Mouse (Mus musculus): ENCODE results near the gene 2210010C04Rik.

Gene 2210010C04Rik

GRCm38 (mm10) chr6:41035409-41035808 is at the start of gene 2210010C04Rik:
2210010C04Rik (minus strand) TSS chr6:41035509.
- DNase-seq (ENCODE audit: low spot score) = no peak

GRCm38 (mm10) chr6:41080121-41080520 is 44.8 kb upstream of the 2210010C04Rik start:
- no peak for DNase-seq (ENCODE audit: low spot score)

- DNase-seq (ENCODE audit: low spot score) = no peak
Measured at GRCm38 (mm10) chr6:41078539-41079303, 43.4 kb upstream of the 2210010C04Rik start.

- no peak for DNase-seq (ENCODE audit: low spot score)
Measured at GRCm38 (mm10) chr6:41075753-41076152, 40.4 kb upstream of the 2210010C04Rik start.

- DNase-seq (ENCODE audit: low spot score) = no peak
Measured at GRCm38 (mm10) chr6:41063332-41063731, 28.0 kb upstream of the 2210010C04Rik start.

- DNase-seq (ENCODE audit: low spot score) = no peak
Measured at GRCm38 (mm10) chr6:41062746-41063145, 27.4 kb upstream of the 2210010C04Rik start.

- DNase-seq (ENCODE audit: low spot score) = no peak
Measured at GRCm38 (mm10) chr6:41062081-41062480, 26.8 kb upstream of the 2210010C04Rik start.

- no peak for DNase-seq (ENCODE audit: low spot score)
Measured at GRCm38 (mm10) chr6:41061085-41061484, 25.8 kb upstream of the 2210010C04Rik start.

GRCm38 (mm10) chr6:41057653-41058052 is 22.3 kb upstream of the 2210010C04Rik start:
- DNase-seq (ENCODE audit: low spot score) = no peak

GRCm38 (mm10) chr6:41055581-41055980 is 20.3 kb upstream of the 2210010C04Rik start:
- peak; percentile 23 for DNase-seq (ENCODE audit: low spot score)

- DNase-seq (ENCODE audit: low spot score) = no peak
Measured at GRCm38 (mm10) chr6:41054379-41054778, 19.1 kb upstream of the 2210010C04Rik start.

- no peak for DNase-seq (ENCODE audit: low spot score)
Measured at GRCm38 (mm10) chr6:41051824-41052223, 16.5 kb upstream of the 2210010C04Rik start.

GRCm38 (mm10) chr6:41048602-41049001 is 13.3 kb upstream of the 2210010C04Rik start:
- no peak for DNase-seq (ENCODE audit: low spot score)

- DNase-seq (ENCODE audit: low spot score) = no peak
Measured at GRCm38 (mm10) chr6:41047961-41048360, 12.7 kb upstream of the 2210010C04Rik start.

- no peak for DNase-seq (ENCODE audit: low spot score)
Measured at GRCm38 (mm10) chr6:41047202-41047601, 11.9 kb upstream of the 2210010C04Rik start.

- DNase-seq (ENCODE audit: low spot score) = no peak
Measured at GRCm38 (mm10) chr6:41046553-41046952, 11.2 kb upstream of the 2210010C04Rik start.

- no peak for DNase-seq (ENCODE audit: low spot score)
Measured at GRCm38 (mm10) chr6:41044753-41045152, 9.4 kb upstream of the 2210010C04Rik start.

GRCm38 (mm10) chr6:41044314-41044713 is 9.0 kb upstream of the 2210010C04Rik start:
- no peak for DNase-seq (ENCODE audit: low spot score)

- no peak for DNase-seq (ENCODE audit: low spot score)
Measured at GRCm38 (mm10) chr6:41032802-41033201, 2.5 kb downstream of the 2210010C04Rik start.

GRCm38 (mm10) chr6:41032231-41032630 is 3.1 kb downstream of the 2210010C04Rik start:
- no peak for DNase-seq (ENCODE audit: low spot score)

- no peak for DNase-seq (ENCODE audit: low spot score)
Measured at GRCm38 (mm10) chr6:41030821-41031220, 4.5 kb downstream of the 2210010C04Rik start.

GRCm38 (mm10) chr6:41027053-41027452 is 8.3 kb downstream of the 2210010C04Rik start:
- DNase-seq (ENCODE audit: low spot score) = peak; percentile 31

GRCm38 (mm10) chr6:41025873-41026650 is 9.2 kb downstream of the 2210010C04Rik start:
- DNase-seq (ENCODE audit: low spot score) = no peak
